Mouse (Mus musculus): ENCODE data around the gene Olfr610. TPM values are rescaled to one million over a fixed set of nuclear protein-coding genes. Genes with fewer than 3 reads are reported as not detected.
"Not testable (repeated sequence)": the region's sequence is repeated elsewhere in the genome, so short reads cannot be mapped to it uniquely, and the experiment has no call there.

Olfr610 gene
- not detected in 2 replicates for polyA plus RNA-seq (2012; rRNA removed)

- no peak for TF ChIP-seq CTCF (IDR thresholded peaks at IDR 0.05; ENCODE audit: borderline replicate concordance, control insufficient read depth, extremely low read depth, insufficient read depth, low read length, poor library complexity)
- no peak for TF ChIP-seq POLR2A (IDR thresholded peaks at IDR 0.05; ENCODE audit: control insufficient read depth, extremely low read depth, insufficient read depth, low read length, poor library complexity)
- 91% methylated on average over 2 of the region's 2 CpGs for WGBS
Measured at GRCm38 (mm10) chr7:103512022-103512421, at the start of gene Olfr610. Olfr610 (minus strand) TSS chr7:103512122.

GRCm38 (mm10) chr7:103555779-103556178 is 43.9 kb upstream of the Olfr610 start, which contains the start of gene Olfr615:
Olfr615 (plus strand) TSS chr7:103556079.
- no peak within 1 kb of the TSS for H3K27ac ChIP-seq (ENCODE audit: control insufficient read depth, insufficient read depth, low read length)
- no peak for DNase-seq
- no peaks in the 10 kb centered on the region for H3K4me1 ChIP-seq (replicated peaks; ENCODE audit: control insufficient read depth, insufficient read depth, low read length)
- no peaks in the 10 kb centered on the region for H3K36me3 ChIP-seq (ENCODE audit: control insufficient read depth, insufficient read depth, low read length)
- WGBS = 86% methylated on average over 2 of the region's 2 CpGs
- H3K4me3 ChIP-seq (ENCODE audit: control insufficient read depth, insufficient read depth, low read length) = no peak within 1 kb of the TSS
- TF ChIP-seq CTCF (IDR thresholded peaks at IDR 0.05; ENCODE audit: borderline replicate concordance, control insufficient read depth, extremely low read depth, insufficient read depth, low read length, poor library complexity) = no peak
- no peak for TF ChIP-seq POLR2A (IDR thresholded peaks at IDR 0.05; ENCODE audit: control insufficient read depth, extremely low read depth, insufficient read depth, low read length, poor library complexity)
- no peaks in the 10 kb centered on the region for H3K27me3 ChIP-seq (ENCODE audit: control insufficient read depth, insufficient read depth, low read length)

More at GRCm38 (mm10) chr7:103512022-103512421, at the start of gene Olfr610:
- Histone ChIP-seq H3K4me3 (ENCODE audit: control insufficient read depth, insufficient read depth, low read length) (no peak within 1 kb of the TSS), H3K27me3 (ENCODE audit: control insufficient read depth, insufficient read depth, low read length) (no peaks in the 10 kb centered on the region), H3K36me3 (ENCODE audit: control insufficient read depth, insufficient read depth, low read length) (no peaks in the 10 kb centered on the region), H3K27ac (ENCODE audit: control insufficient read depth, insufficient read depth, low read length) (no peak within 1 kb of the TSS), H3K4me1 (replicated peaks; ENCODE audit: control insufficient read depth, insufficient read depth, low read length) (no peaks in the 10 kb centered on the region)
- no peak for DNase-seq

GRCm38 (mm10) chr7:103547774-103548173 is 35.9 kb upstream of the Olfr610 start, which contains the start of gene Olfr613:
Olfr613 (plus strand) TSS chr7:103548074.
- Histone ChIP-seq H3K27me3 (ENCODE audit: control insufficient read depth, insufficient read depth, low read length) (no peaks in the 10 kb centered on the region), H3K4me3 (ENCODE audit: control insufficient read depth, insufficient read depth, low read length) (no peak within 1 kb of the TSS), H3K4me1 (replicated peaks; ENCODE audit: control insufficient read depth, insufficient read depth, low read length) (no peaks in the 10 kb centered on the region), H3K27ac (ENCODE audit: control insufficient read depth, insufficient read depth, low read length) (no peak within 1 kb of the TSS), H3K36me3 (ENCODE audit: control insufficient read depth, insufficient read depth, low read length) (no peaks in the 10 kb centered on the region)
- 41% methylated on average over 2 of the region's 2 CpGs for WGBS
- no peak for DNase-seq
- TF ChIP-seq POLR2A (IDR thresholded peaks at IDR 0.05; ENCODE audit: control insufficient read depth, extremely low read depth, insufficient read depth, low read length, poor library complexity) = no peak
- TF ChIP-seq CTCF (IDR thresholded peaks at IDR 0.05; ENCODE audit: borderline replicate concordance, control insufficient read depth, extremely low read depth, insufficient read depth, low read length, poor library complexity) = no peak

DNA sequence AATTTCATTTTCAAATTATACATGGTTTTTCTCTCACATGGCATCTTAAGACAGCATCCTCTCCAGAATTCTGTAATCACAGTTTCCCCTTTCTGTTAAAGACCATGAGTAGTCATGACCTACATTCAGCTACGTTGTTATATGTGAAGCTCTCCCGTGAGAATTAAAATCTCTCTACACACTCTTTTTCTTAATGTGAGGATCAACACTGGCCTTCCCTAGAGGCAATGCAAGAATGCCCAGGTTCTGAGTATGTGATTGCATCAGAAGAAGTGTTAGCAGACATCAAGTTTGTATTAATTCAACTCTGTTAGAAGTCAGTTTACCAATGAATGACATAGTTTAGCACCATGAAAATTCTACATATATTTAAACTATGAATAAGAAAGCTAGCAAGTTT is 30.7 kb upstream of the Olfr610 start, which contains the start of gene Olfr612:
Olfr612 (minus strand) TSS at position 101 of the 400 bp plus-strand sequence.
- not testable (repeated sequence) for H3K27me3 ChIP-seq (ENCODE audit: control insufficient read depth, insufficient read depth, low read length); H3K4me1 ChIP-seq (replicated peaks; ENCODE audit: control insufficient read depth, insufficient read depth, low read length); H3K27ac ChIP-seq (ENCODE audit: control insufficient read depth, insufficient read depth, low read length); DNase-seq; H3K36me3 ChIP-seq (ENCODE audit: control insufficient read depth, insufficient read depth, low read length); H3K4me3 ChIP-seq (ENCODE audit: control insufficient read depth, insufficient read depth, low read length)
- 93% methylated on average over 2 of the region's 2 CpGs for WGBS

DNA sequence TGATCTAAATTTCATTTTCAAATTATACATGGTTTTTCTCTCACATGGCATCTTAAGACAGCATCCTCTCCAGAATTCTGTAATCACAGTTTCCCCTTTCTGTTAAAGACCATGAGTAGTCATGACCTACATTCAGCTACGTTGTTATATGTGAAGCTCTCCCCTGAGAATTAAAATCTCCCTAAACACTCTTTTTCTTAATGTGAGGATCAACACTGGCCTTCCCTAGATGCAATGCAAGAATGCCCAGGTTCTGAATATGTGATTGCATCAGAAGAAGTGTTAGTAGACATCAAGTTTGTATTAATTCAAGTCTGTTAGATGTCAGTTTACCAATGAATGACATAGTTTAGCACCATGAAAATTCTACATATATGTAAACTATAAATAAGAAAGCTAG is 8.8 kb upstream of the Olfr610 start, which contains the start of gene Olfr611:
Olfr611 (minus strand) TSS at position 101 of the 400 bp plus-strand sequence.
- H3K4me3 ChIP-seq (ENCODE audit: control insufficient read depth, insufficient read depth, low read length); DNase-seq; H3K4me1 ChIP-seq (replicated peaks; ENCODE audit: control insufficient read depth, insufficient read depth, low read length); H3K27me3 ChIP-seq (ENCODE audit: control insufficient read depth, insufficient read depth, low read length); H3K27ac ChIP-seq (ENCODE audit: control insufficient read depth, insufficient read depth, low read length); H3K36me3 ChIP-seq (ENCODE audit: control insufficient read depth, insufficient read depth, low read length): not testable (repeated sequence)
- WGBS = 79% methylated on average over 1 of the region's 1 CpGs

DNA sequence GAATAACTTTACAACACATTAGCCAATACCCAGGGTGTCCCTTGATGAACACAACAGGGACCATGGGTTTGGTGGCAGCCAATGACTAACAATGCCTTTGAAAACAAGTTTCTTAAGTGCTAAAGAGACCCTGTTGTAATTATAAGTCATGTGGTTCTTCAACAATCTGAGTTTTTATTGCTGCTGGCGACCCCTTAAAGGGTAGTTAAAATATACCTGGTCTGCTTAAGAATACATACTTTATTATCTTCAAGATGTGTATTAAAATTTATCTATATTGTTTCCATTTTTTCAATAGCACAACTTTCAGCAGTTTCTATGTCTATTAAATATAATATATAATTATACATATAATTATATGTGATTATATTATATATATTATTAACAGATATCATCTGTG is 14.0 kb downstream of the Olfr610 start, which contains the start of gene Olfr609:
Olfr609 (minus strand) TSS at position 101 of the 400 bp plus-strand sequence.
- Histone ChIP-seq H3K36me3 (ENCODE audit: control insufficient read depth, insufficient read depth, low read length) (no peaks in the 10 kb centered on the region), H3K27me3 (ENCODE audit: control insufficient read depth, insufficient read depth, low read length) (no peaks in the 10 kb centered on the region), H3K4me3 (ENCODE audit: control insufficient read depth, insufficient read depth, low read length) (no peak within 1 kb of the TSS), H3K27ac (ENCODE audit: control insufficient read depth, insufficient read depth, low read length) (no peak within 1 kb of the TSS), H3K4me1 (replicated peaks; ENCODE audit: control insufficient read depth, insufficient read depth, low read length) (no peaks in the 10 kb centered on the region)
- no peak for DNase-seq
- 86% methylated on average over 1 of the region's 1 CpGs for WGBS
- no peak for TF ChIP-seq CTCF (IDR thresholded peaks at IDR 0.05; ENCODE audit: borderline replicate concordance, control insufficient read depth, extremely low read depth, insufficient read depth, low read length, poor library complexity)
- no peak for TF ChIP-seq POLR2A (IDR thresholded peaks at IDR 0.05; ENCODE audit: control insufficient read depth, extremely low read depth, insufficient read depth, low read length, poor library complexity)

DNA sequence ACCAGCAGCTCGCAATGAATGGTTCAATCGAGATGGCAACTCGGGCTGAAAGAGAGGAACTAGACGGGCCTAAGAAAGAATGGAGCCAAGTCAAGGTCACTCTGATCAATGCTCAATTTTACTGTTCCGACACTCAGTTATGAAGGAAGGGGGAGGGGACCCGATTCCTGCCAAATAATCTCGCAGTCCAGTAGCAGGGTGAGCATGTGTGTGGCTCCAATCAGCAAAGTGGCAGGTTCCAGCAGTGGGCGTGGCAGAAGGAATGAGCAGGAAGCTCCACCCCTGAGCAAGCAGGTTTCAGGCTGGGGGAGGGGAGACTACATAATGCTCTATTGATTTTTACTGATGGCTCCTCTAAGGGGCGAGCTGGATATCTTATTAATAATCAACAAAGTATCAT is 34.8 kb downstream of the Olfr610 start:
- WGBS = 93% methylated on average over 9 of the region's 9 CpGs
- not testable (repeated sequence) for H3K27me3 ChIP-seq (ENCODE audit: control insufficient read depth, insufficient read depth, low read length); DNase-seq; H3K4me3 ChIP-seq (ENCODE audit: control insufficient read depth, insufficient read depth, low read length); H3K27ac ChIP-seq (ENCODE audit: control insufficient read depth, insufficient read depth, low read length); H3K4me1 ChIP-seq (replicated peaks; ENCODE audit: control insufficient read depth, insufficient read depth, low read length); H3K36me3 ChIP-seq (ENCODE audit: control insufficient read depth, insufficient read depth, low read length)
